Mouse (Mus musculus) olfactory bulb, adult 2 months (tissue): ENCODE data around the gene Adgrg5. TPM values are rescaled to one million over a fixed set of nuclear protein-coding genes. Genes with fewer than 3 reads are reported as not detected.

Experiments used
- H3K27ac ChIP-seq: fragments of 200-500 bp; 2 replicates; pipeline ENCODE4 v1.5.1; 2012; ENCODE audit warnings: low read depth, low read length; ENCODE audit not compliant: insufficient read depth
- H3K4me1 ChIP-seq: fragments of 200-500 bp; 2 replicates; pipeline ENCODE4 v1.6.1; 2012; ENCODE audit warnings: low read length; ENCODE audit not compliant: control insufficient read depth, insufficient read depth
- H3K4me3 ChIP-seq: fragments of 200-500 bp; 2 replicates; pipeline ENCODE4 v1.5.1; 2012; ENCODE audit warnings: mild to moderate bottlenecking, low read depth, low read length, moderate library complexity; ENCODE audit not compliant: insufficient read depth
- CTCF ChIP-seq: fragments of 200-500 bp; IDR thresholded peaks from 2 replicates; pipeline ENCODE4 v1.5.1; 2012; ENCODE audit warnings: low read depth, mild to moderate bottlenecking, low read length, moderate library complexity; ENCODE audit not compliant: insufficient read depth
- POLR2A ChIP-seq: fragments of 200-500 bp; IDR thresholded peaks from 2 replicates; pipeline ENCODE4 v1.6.1; 2012; ENCODE audit warnings: mild to moderate bottlenecking, low read depth, low read length, moderate library complexity; ENCODE audit not compliant: insufficient read depth
- WGBS: fragments of 180-500 bp; shearing (Covaris S2); methylation state at CpG from one replicate; pipeline ENCODE4 v1.1.7; 2018; 5-methylcytosine and 5-hydroxymethylcytosine counted together
- polyA plus RNA-seq: library from polyadenylated mRNA; stranded (reverse); fragments of >200 nt; gene quantifications from 2 replicates; pipeline ENCODE4 v1.2.4, GENCODE M21; 2012; ENCODE audit warnings: low replicate concordance; ENCODE audit not compliant: missing spikeins, insufficient read depth, insufficient read length

Gene Adgrg5
- polyA plus RNA-seq, 1 experiment: not detected

- no peak overlapping the region for H3K4me3 ChIP-seq
- peaks cover 7% of the 10 kb centered on the region for H3K4me1 ChIP-seq
- H3K27ac ChIP-seq: no peak overlapping the region
- no peak for TF ChIP-seq CTCF
- no peak for TF ChIP-seq POLR2A
- WGBS: 89% methylated on average over 1 of the region's 1 CpGs
These were observed 32.6 kb downstream of the Adgrg5 start for GRCm38 (mm10) chr8:94956078-94956574.

DNA sequence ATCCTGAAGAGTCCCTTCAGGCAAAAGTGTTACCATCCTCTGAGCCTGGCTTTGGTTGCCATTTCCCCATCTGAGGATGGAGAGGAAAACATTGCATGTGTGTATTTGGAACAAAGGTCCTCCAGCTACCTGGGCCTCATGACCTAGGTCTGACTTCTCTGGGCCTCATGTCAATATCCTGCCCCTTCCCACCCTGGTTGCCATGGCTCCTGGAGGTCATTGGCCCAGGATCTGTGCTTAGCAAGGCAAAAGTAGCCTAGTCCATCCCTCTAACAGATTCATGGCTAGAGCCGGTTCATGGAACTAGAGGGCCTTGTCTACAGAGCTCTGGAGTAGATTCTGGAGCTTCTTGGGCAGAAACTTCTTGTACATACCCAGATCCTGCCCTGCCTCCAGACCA is 38.7 kb downstream of the Adgrg5 start:
- no peak overlapping the region for H3K27ac ChIP-seq
- no peaks in the 10 kb centered on the region for H3K4me1 ChIP-seq
- WGBS: 83% methylated on average over 1 of the region's 1 CpGs
- no peak overlapping the region for H3K4me3 ChIP-seq
- TF ChIP-seq POLR2A (no peak), CTCF (no peak)

DNA sequence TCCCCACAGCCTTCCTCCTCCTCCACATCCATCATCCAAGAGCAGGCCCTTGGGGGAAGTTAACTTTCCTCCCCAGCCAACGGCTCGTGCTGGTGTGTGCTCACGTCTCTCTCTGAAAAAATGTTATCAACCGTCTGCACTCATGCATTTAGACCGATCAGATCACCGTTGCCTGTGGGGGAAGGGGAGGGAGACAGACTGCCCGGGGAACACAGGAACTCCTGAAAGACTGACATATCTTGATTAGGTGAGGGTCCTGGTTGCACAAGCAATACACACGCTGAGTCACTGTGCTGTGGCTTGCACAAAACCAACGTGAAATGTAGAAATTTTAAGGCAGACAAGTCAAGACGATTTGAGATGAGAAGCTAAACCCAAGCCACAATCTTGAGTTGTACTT is 41.3 kb downstream of the Adgrg5 start:
- TF ChIP-seq POLR2A (no peak), CTCF (no peak)
- Histone ChIP-seq H3K27ac (no peak overlapping the region), H3K4me3 (no peak overlapping the region), H3K4me1 (no peaks in the 10 kb centered on the region)
- WGBS: 84% methylated on average over 10 of the region's 10 CpGs

- Histone ChIP-seq H3K4me3 (no peak overlapping the region), H3K4me1 (no peaks in the 10 kb centered on the region), H3K27ac (no peak overlapping the region)
- TF ChIP-seq POLR2A (no peak), CTCF (no peak)
- 23% methylated on average over 7 of the region's 7 CpGs for WGBS
These were observed 43.1 kb downstream of the Adgrg5 start for GRCm38 (mm10) chr8:94966578-94966977.

DNA sequence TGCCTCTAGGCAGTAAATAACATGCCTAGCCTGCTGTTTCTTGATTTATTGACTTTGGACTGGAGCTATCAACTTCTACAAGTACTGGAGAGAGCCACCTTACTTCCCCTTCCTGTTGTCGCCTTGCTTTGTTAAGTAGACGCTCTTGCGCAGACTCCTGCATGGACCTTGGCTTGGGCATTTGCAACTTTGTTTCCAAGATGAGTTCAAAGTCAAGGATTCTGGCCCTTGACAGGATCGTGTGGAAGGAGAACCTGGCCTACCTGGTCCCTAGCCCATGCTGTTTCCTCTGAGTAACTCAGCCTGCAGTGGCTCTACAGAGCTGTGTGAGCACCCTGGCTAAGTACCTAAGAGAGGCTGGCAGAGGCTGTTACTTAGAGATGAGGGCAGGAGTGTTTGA is 43.6 kb downstream of the Adgrg5 start:
- no peak for TF ChIP-seq POLR2A
- TF ChIP-seq CTCF: no peak
- no peak overlapping the region for H3K4me3 ChIP-seq
- no peak overlapping the region for H3K27ac ChIP-seq
- WGBS: 87% methylated on average over 4 of the region's 4 CpGs
- no peaks in the 10 kb centered on the region for H3K4me1 ChIP-seq

GRCm38 (mm10) chr8:94967554-94967953 is 44.1 kb downstream of the Adgrg5 start:
- 71% methylated on average over 3 of the region's 3 CpGs for WGBS
- H3K4me3 ChIP-seq: no peak overlapping the region
- no peaks in the 10 kb centered on the region for H3K4me1 ChIP-seq
- H3K27ac ChIP-seq: no peak overlapping the region
- TF ChIP-seq POLR2A: no peak
- TF ChIP-seq CTCF: no peak

GRCm38 (mm10) chr8:94973270-94973669 is 49.8 kb downstream of the Adgrg5 start:
- no peak overlapping the region for H3K27ac ChIP-seq
- H3K4me1 ChIP-seq: peaks cover 28% of the 10 kb centered on the region
- no peak for TF ChIP-seq POLR2A
- TF ChIP-seq CTCF: no peak
- H3K4me3 ChIP-seq: no peak overlapping the region
- WGBS: 90% methylated on average over 9 of the region's 9 CpGs

DNA sequence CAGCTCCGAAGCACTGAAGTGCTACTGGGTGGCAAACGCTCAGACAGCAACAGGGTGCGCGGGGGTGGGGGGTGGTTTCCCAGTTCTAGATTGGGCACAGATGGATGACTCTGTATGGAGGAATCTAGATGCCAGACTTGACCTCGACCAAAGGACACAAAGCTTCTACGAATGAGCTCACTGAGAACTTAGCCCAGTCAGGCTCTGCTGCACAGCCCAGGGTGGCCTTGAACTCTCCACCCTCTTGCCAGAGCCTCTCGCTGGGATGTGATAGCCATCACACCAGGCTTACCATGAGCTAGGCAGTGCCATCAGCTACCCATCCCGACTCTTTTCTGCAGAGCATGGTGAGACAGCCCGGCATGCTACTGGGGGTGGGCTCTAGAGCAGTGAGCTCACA is 50.3 kb downstream of the Adgrg5 start:
- WGBS: 78% methylated on average over 9 of the region's 9 CpGs
- TF ChIP-seq POLR2A: no peak
- TF ChIP-seq CTCF: no peak
- H3K4me1 ChIP-seq: peaks cover 31% of the 10 kb centered on the region
- H3K4me3 ChIP-seq: no peak overlapping the region
- H3K27ac ChIP-seq: no peak overlapping the region

GRCm38 (mm10) chr8:94974467-94975165 is 51.1 kb downstream of the Adgrg5 start, which contains the start of gene Adgrg1:
TSS of gene Adgrg1 (plus strand) at chr8:94974751.
- no peak within 1 kb of the TSS for H3K27ac ChIP-seq
- 71% methylated on average over 7 of the region's 7 CpGs for WGBS
- TF ChIP-seq CTCF: no peak
- TF ChIP-seq POLR2A: no peak
- H3K4me3 ChIP-seq: no peak within 1 kb of the TSS
- peaks cover 34% of the 10 kb centered on the region for H3K4me1 ChIP-seq
